Mouse (Mus musculus) testis, adult 2 months (tissue): ENCODE results near the gene Hnrnpa3. TPM values are rescaled to one million over a fixed set of nuclear protein-coding genes. Genes with fewer than 3 reads are reported as not detected.

Experiments
- H3K27ac ChIP-seq: fragments of 200-500 bp; 2 replicates; pipeline ENCODE4 v1.5.1; 2012; ENCODE audit warnings: low read depth, low read length; ENCODE audit not compliant: control insufficient read depth, insufficient read depth
- H3K27me3 ChIP-seq: fragments of 200-500 bp; 2 replicates; pipeline ENCODE4 v1.6.1; 2012; ENCODE audit warnings: mild to moderate bottlenecking, low read length, moderate library complexity; ENCODE audit not compliant: control insufficient read depth, insufficient read depth
- H3K36me3 ChIP-seq: fragments of 200-500 bp; 2 replicates; pipeline ENCODE4 v1.6.1; 2012; ENCODE audit warnings: mild to moderate bottlenecking, low read length; ENCODE audit not compliant: control insufficient read depth, insufficient read depth
- H3K4me1 ChIP-seq: fragments of 200-500 bp; 2 replicates; pipeline ENCODE4 v1.6.1; 2012; ENCODE audit warnings: low read length; ENCODE audit not compliant: control insufficient read depth, insufficient read depth
- H3K4me3 ChIP-seq: fragments of 200-500 bp; 2 replicates; pipeline ENCODE4 v1.5.1; 2012; ENCODE audit warnings: low read depth, mild to moderate bottlenecking, low read length, moderate library complexity, mixed read lengths; ENCODE audit not compliant: control insufficient read depth
- CTCF ChIP-seq: fragments of 200-500 bp; IDR thresholded peaks from 2 replicates; pipeline ENCODE4 v1.5.1; 2012; ENCODE audit warnings: low read depth, mild to moderate bottlenecking, inconsistent platforms, low read length, moderate library complexity; ENCODE audit not compliant: control insufficient read depth, insufficient read depth, insufficient replicate concordance
- POLR2A ChIP-seq: fragments of 200-500 bp; IDR thresholded peaks from 2 replicates; pipeline ENCODE4 v1.6.1; 2012; ENCODE audit warnings: low read depth, mild to moderate bottlenecking, inconsistent platforms, low read length, moderate library complexity; ENCODE audit not compliant: control insufficient read depth
- polyA plus RNA-seq: library from polyadenylated mRNA; depleted of rRNA; stranded (reverse); fragments of >200 nt; gene quantifications from 2 replicates; pipeline ENCODE4 v1.2.3, GENCODE M21; 2012

The Hnrnpa3 gene
- polyA plus RNA-seq, 1 experiment: 60.0 TPM

GRCm38 (mm10) chr2:75701822-75702587 is 42.9 kb downstream of the Hnrnpa3 start:
- TF ChIP-seq CTCF (no peak), POLR2A (no peak)
- Histone ChIP-seq H3K4me3 (no peak overlapping the region), H3K36me3 (no peaks in the 10 kb centered on the region), H3K27me3 (no peaks in the 10 kb centered on the region; the same call in 1 of the 2 replicates), H3K27ac (no peak overlapping the region), H3K4me1 (peaks cover 11% of the 10 kb centered on the region)

DNA sequence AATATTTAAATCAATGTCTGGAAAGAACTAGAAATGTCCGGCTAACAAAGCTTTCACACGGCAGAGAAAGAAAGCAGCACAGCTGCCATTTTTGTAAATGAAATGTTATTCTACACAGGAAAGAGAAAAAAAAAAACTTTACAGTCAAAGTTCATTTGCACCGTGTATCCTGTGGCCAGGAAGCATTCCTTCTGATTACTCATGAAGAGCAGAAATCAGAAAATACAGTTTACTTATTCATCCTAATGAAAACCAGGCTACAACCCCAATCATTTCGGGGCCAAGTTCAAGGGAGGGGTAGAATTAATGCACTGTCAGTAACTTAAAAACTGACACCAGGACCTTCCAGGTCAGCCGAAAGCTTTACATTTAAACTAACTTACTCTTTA is 43.5 kb downstream of the Hnrnpa3 start:
- Histone ChIP-seq H3K27ac (peak overlapping the region; percentile 22; the same call in 1 of the 2 replicates), H3K27me3 (no peaks in the 10 kb centered on the region; the same call in 1 of the 2 replicates), H3K36me3 (no peaks in the 10 kb centered on the region), H3K4me1 (peaks cover 11% of the 10 kb centered on the region), H3K4me3 (no peak overlapping the region; the same call in 1 of the 2 replicates)
- TF ChIP-seq POLR2A (no peak), CTCF (no peak)

DNA sequence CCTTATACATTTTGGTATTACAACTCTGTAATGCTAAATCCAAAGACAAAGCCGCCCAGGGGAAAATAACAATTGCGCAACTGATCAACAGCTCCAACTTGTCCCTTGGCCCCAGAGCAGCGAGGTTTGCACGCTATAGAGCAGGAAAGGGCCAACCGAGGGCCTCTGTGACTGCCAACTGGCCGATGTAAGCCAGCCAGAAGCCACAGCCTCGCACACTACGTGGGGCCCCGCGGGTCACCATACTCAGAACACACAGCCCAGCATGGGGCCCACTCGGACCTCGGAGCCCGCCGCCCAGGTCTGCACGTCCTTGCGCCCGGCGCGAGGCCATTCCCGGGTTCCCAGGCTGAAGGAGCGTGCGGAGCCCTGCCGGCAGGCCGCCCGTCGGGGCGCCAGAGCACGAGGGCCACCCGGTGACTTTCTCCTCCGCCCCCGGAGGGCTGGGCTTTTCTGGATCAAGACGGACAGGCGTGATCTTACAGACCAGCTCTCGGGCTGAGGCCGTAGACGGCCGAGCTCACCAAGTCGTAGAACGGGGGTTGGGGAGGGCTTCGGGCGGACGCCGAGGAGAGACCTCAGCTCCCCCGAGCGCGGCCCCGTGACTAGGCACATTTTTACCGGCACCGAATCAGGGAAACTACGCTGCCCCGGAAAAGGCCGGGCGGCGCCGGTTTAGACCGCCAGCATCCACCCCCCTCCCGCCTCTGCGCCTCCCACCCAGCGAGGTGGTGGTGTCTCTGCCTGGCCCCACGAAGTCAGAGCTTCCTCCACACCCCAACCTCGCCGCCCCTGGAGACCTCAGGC is 44.5 kb downstream of the Hnrnpa3 start:
- Histone ChIP-seq H3K4me1 (peaks cover 11% of the 10 kb centered on the region), H3K36me3 (no peaks in the 10 kb centered on the region), H3K27me3 (no peaks in the 10 kb centered on the region; the same call in 1 of the 2 replicates), H3K27ac (peak overlapping the region; percentile 94), H3K4me3 (peak overlapping the region; percentile 92)
- TF ChIP-seq CTCF: no peak
- peak; percentile 50; the same call in 1 of the 2 replicates for TF ChIP-seq POLR2A

- H3K27ac ChIP-seq: peak within 1 kb of the TSS; percentile 94
- H3K4me3 ChIP-seq: peak within 1 kb of the TSS; percentile 92
- no peaks in the 10 kb centered on the region; the same call in 1 of the 2 replicates for H3K27me3 ChIP-seq
- H3K36me3 ChIP-seq: no peaks in the 10 kb centered on the region
- TF ChIP-seq CTCF (no peak), POLR2A (peak; percentile 88)
- peaks cover 11% of the 10 kb centered on the region for H3K4me1 ChIP-seq
Observed at GRCm38 (mm10) chr2:75704234-75705161, 45.4 kb downstream of the Hnrnpa3 start, which contains the start of gene Nfe2l2. Gene Nfe2l2 (minus strand): TSS chr2:75704641.

- Histone ChIP-seq H3K4me1 (peaks cover 11% of the 10 kb centered on the region), H3K27ac (peak overlapping the region; percentile 90), H3K36me3 (no peaks in the 10 kb centered on the region), H3K4me3 (peak overlapping the region; percentile 92), H3K27me3 (no peaks in the 10 kb centered on the region; the same call in 1 of the 2 replicates)
- TF ChIP-seq POLR2A (no peak), CTCF (no peak)
Observed at GRCm38 (mm10) chr2:75705162-75705752, 46.2 kb downstream of the Hnrnpa3 start.

DNA sequence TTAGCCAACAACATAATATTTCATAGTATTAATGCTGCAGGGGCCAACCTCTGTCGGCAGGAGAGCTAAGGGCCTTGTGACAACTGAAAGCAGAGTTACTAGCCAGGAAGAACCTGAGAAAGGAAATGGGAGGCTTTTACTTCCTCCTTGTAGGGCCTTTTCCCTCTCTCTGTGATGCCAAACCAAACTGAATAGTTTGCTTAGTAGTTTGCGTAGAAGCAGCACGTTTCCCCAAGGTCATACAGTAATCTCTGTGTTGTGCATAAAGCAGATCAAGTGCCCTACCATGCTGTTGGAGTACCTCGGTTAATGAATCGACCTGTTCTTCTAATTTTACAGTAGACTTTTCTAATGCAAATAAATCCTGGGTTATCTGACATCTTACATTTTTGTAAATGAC is 47.4 kb downstream of the Hnrnpa3 start:
- Histone ChIP-seq H3K27me3 (no peaks in the 10 kb centered on the region; the same call in 1 of the 2 replicates), H3K4me1 (peaks cover 11% of the 10 kb centered on the region), H3K36me3 (no peaks in the 10 kb centered on the region), H3K4me3 (no peak overlapping the region), H3K27ac (no peak overlapping the region)
- TF ChIP-seq CTCF (no peak), POLR2A (no peak)

GRCm38 (mm10) chr2:75707420-75707819 is 48.4 kb downstream of the Hnrnpa3 start:
- TF ChIP-seq POLR2A (no peak), CTCF (no peak)
- Histone ChIP-seq H3K4me3 (no peak overlapping the region), H3K27me3 (no peaks in the 10 kb centered on the region; the same call in 1 of the 2 replicates), H3K4me1 (peaks cover 11% of the 10 kb centered on the region), H3K27ac (no peak overlapping the region), H3K36me3 (no peaks in the 10 kb centered on the region)
